Mouse (Mus musculus) forebrain, embryonic 11.5 days (tissue): ENCODE measurements around the gene Tmem179. TPM values are rescaled to one million over a fixed set of nuclear protein-coding genes. Genes with fewer than 3 reads are reported as not detected.

Experiments used
- ATAC-seq: fragments of 200-750 bp; cut with Nextera tagmentation; replicated peaks from 2 replicates; pipeline ENCODE4 v1.8.0; 2017; ENCODE audit warnings: moderate TSS enrichment; ENCODE audit not compliant: low FRiP score
- DNase-seq: peaks from one replicate; pipeline ENCODE4 v3.0.0-alpha.2; 2017; ENCODE audit warnings: low spot score
- H3K27ac ChIP-seq: fragments of 300-500 bp; sonication (generic); 2 replicates; pipeline ENCODE4 v1.5.1; 2014; ENCODE audit warnings: low read depth, low read length
- H3K27me3 ChIP-seq: fragments of 300-500 bp; sonication (generic); 2 replicates; pipeline ENCODE4 v1.6.1; 2014; ENCODE audit warnings: mild to moderate bottlenecking, low read length, mixed read lengths; ENCODE audit not compliant: control insufficient read depth, insufficient read depth
- H3K36me3 ChIP-seq: fragments of 300-500 bp; sonication (generic); 2 replicates; pipeline ENCODE4 v1.6.1; 2014; ENCODE audit warnings: mild to moderate bottlenecking, low read length, moderate library complexity, mixed read lengths; ENCODE audit not compliant: control insufficient read depth, insufficient read depth
- H3K4me1 ChIP-seq: fragments of 300-500 bp; sonication (generic); replicated peaks from 2 replicates; pipeline ENCODE4 v1.6.1; 2014; ENCODE audit warnings: low read length, mixed read lengths; ENCODE audit not compliant: control insufficient read depth, insufficient read depth
- H3K4me2 ChIP-seq: fragments of 300-500 bp; sonication (generic); 2 replicates; pipeline ENCODE4 v1.6.1; 2014; ENCODE audit warnings: low read depth, mild to moderate bottlenecking, low read length, moderate library complexity, mixed read lengths; ENCODE audit not compliant: severe bottlenecking
- H3K4me3 ChIP-seq: fragments of 300-500 bp; sonication (generic); 2 replicates; pipeline ENCODE4 v1.5.1; 2014; ENCODE audit warnings: low read depth, low read length
- H3K9ac ChIP-seq: fragments of 300-500 bp; sonication (generic); 2 replicates; pipeline ENCODE4 v1.6.1; 2014; ENCODE audit warnings: low read length
- H3K9me3 ChIP-seq: fragments of 300-500 bp; sonication (generic); 2 replicates; pipeline ENCODE4 v1.6.1; 2016; ENCODE audit warnings: low read length, mixed read lengths; ENCODE audit not compliant: control insufficient read depth
- WGBS: fragments of 180-500 bp; shearing (Covaris S2); extraction: QIAGEN DNeasy Blood & Tissue Kit; methylation state at CpG from one replicate; pipeline ENCODE4 v1.1.7; 2014; 5-methylcytosine and 5-hydroxymethylcytosine counted together
- polyA plus RNA-seq: library from polyadenylated mRNA; unstranded; fragments of >200 nt; fragmentation: Nextera tagmentation; extraction: Ambion mirVana; gene quantifications from 2 replicates; pipeline ENCODE4 v1.2.1, GENCODE M21; 2014

Gene Tmem179
- polyA plus RNA-seq, 1 experiment from 2014 or later: 3.1 TPM

DNA sequence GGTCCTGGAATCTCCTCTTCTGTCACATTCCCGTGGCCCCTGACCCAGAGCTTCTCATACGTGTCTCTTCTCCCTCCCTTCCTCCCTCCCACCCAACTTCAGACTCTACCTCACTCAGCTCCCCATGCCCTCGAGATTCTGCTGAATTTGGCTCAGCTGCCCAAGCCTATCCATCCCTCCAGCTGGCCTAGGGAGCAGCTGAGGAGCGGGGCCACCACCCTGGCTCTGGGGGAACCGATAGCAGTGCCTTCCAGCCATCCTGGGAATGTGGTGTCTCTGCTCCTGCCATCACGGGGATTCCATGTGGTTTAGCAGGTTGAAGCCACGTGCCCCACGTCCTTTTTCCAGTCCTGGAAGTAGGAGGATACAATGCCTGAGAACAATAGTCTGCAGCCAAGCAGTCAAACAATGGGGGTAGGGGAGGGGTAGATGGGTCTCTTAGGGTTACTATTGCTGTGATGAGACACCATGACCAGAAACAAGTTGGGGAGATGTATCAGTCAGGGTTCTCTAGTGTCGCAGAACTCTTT lies 40.0 kb upstream of the Tmem179 start:
- Histone ChIP-seq H3K27me3 (no peaks in the 10 kb centered on the region), H3K36me3 (no peaks in the 10 kb centered on the region), H3K4me3 (no peak overlapping the region), H3K4me2 (no peak overlapping the region), H3K9ac (no peak overlapping the region), H3K27ac (no peak overlapping the region), H3K9me3 (no peaks in the 10 kb centered on the region), H3K4me1 (peaks cover 8% of the 10 kb centered on the region; the same call in 1 of the 2 replicates)
- DNase-seq (no peak), ATAC-seq (no peak)
- 75% methylated on average over 9 of the region's 9 CpGs for WGBS

DNA sequence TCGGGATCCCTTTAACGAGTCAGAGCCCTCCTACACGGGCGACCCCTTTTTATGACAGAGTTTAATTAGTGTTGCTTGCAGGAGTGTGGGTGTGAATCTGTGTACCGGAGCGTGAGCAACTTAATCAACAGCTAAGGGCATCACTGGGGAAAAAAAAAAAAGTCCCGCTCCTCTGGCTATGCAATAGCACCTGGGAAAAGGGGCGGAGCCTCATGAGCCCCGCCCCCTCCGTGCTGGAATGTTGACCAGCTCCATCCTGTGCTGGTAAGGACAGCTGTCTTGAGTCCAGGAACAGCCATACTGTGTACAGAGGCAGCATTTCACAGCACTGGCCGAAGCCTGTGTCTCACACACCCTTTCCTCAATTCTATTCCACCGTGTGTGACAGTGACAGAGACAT lies 38.4 kb upstream of the Tmem179 start:
- ATAC-seq: no peak
- H3K4me2 ChIP-seq: no peak overlapping the region
- no peak for DNase-seq
- H3K4me3 ChIP-seq: no peak overlapping the region
- peaks cover 15% of the 10 kb centered on the region; the same call in 1 of the 2 replicates for H3K4me1 ChIP-seq
- H3K27ac ChIP-seq: no peak overlapping the region
- 29% methylated on average over 12 of the region's 12 CpGs for WGBS
- no peaks in the 10 kb centered on the region for H3K36me3 ChIP-seq
- no peak overlapping the region for H3K9ac ChIP-seq
- no peaks in the 10 kb centered on the region for H3K27me3 ChIP-seq
- H3K9me3 ChIP-seq: no peaks in the 10 kb centered on the region

DNA sequence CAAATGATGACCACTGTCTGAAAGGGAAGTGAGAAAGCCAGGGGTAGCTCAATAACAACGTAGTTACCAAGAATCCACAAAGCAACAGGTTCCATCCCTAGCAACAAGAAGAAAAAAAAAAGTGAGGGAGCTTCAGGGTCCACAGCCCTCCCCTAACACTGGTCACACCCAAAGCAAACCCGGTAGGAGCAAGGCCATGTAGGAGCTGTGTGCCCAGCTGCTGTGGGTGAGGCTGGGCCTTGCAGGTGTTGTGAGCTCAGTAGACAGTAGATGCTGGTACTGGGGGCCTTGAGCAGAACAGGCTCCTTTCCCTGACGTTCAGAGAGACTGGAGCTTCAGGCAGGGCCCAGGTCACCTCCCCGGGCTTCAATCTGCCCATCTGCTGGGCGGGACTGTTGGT lies 36.0 kb upstream of the Tmem179 start:
- no peak for DNase-seq
- peak overlapping the region; percentile 71; the same call in 1 of the 2 replicates for H3K27ac ChIP-seq
- H3K27me3 ChIP-seq: no peaks in the 10 kb centered on the region
- WGBS: 75% methylated on average over 5 of the region's 5 CpGs
- H3K9me3 ChIP-seq: no peaks in the 10 kb centered on the region
- peak overlapping the region; percentile 12; the same call in 1 of the 2 replicates for H3K9ac ChIP-seq
- 0 out of 2 replicates have a peak, but pooled peaks have one; percentile 39 for ATAC-seq
- H3K4me1 ChIP-seq: peaks cover 15% of the 10 kb centered on the region; the same call in 1 of the 2 replicates
- no peak overlapping the region for H3K4me3 ChIP-seq
- H3K36me3 ChIP-seq: no peaks in the 10 kb centered on the region
- H3K4me2 ChIP-seq: no peak overlapping the region

DNA sequence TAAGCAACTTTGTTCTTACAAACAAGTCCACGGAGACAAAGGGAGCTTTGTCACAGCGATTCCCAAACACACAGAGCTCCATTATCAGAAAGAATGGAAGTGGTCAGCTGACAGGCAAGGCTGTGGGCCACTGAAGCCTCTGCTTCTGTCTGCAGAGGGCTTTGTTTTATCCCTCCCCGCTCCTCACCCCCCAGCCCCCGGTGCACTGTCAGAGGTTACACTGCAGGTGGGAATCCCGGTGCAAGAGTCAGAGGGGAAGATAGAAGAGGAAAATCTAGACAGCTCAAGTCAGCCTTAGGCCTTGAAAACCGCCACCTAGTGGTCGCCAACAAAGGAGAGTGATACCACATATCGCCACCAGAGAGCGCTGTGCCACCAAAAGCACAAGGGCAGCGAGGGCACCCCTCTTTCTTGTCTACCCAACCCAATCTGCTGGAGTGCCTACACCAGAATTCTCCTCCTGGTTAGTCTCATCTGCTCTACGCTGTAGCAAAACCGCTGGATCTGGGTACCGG lies 35.4 kb upstream of the Tmem179 start:
- H3K4me1 ChIP-seq: peaks cover 15% of the 10 kb centered on the region; the same call in 1 of the 2 replicates
- no peaks in the 10 kb centered on the region for H3K9me3 ChIP-seq
- H3K36me3 ChIP-seq: no peaks in the 10 kb centered on the region
- DNase-seq (peak; percentile 94), ATAC-seq (peak; percentile 77)
- H3K9ac ChIP-seq: no peak overlapping the region
- H3K4me2 ChIP-seq: peak overlapping the region; percentile 6; the same call in 1 of the 2 replicates
- peak overlapping the region; percentile 71 for H3K27ac ChIP-seq
- 7% methylated on average over 13 of the region's 13 CpGs for WGBS
- H3K4me3 ChIP-seq: no peak overlapping the region
- H3K27me3 ChIP-seq: no peaks in the 10 kb centered on the region

DNA sequence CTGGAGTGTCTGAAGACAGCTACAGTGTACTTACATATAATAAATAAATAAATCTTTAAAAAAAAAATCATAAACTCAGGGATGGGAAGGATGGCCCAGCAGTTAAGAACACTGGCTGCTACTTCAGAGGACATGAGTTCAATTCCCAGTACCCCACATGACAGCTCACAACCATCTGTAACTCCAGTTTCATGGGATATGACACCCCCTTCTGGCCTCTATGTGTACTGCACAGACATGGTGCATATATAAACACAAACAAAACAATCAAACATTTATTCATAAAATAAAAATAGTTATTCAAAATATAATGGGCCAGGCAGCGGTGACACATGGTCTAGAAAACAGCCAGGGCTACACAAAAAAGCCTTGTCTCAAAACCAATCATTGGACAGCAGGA lies 32.7 kb upstream of the Tmem179 start:
- DNase-seq: no peak
- no peak for ATAC-seq
- H3K9ac ChIP-seq: no peak overlapping the region
- H3K4me3 ChIP-seq: no peak overlapping the region
- peaks cover 22% of the 10 kb centered on the region for H3K4me1 ChIP-seq
- no peak overlapping the region for H3K27ac ChIP-seq
- no peaks in the 10 kb centered on the region for H3K27me3 ChIP-seq
- no peak overlapping the region for H3K4me2 ChIP-seq
- 96% methylated on average over 1 of the region's 1 CpGs for WGBS
- H3K9me3 ChIP-seq: no peaks in the 10 kb centered on the region
- H3K36me3 ChIP-seq: no peaks in the 10 kb centered on the region

DNA sequence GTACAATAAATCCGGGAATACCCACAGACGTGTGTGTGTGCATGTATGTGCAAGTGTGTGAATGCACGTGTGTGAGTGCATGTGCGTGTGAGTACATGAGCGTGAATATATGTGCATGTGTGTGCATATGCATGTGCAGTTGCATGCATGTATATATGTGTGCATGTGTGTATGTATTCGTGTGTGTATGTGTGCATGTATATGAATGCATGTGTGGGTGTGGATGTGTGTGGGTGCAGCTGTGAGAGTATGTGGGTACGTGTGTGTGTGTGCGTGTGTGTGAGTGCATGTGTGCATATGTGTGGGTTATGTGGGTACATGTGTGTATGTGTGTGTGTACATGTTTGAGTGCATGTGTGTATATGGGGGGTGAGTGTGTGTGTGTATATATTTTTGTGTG lies 29.6 kb upstream of the Tmem179 start:
- H3K4me1 ChIP-seq: peaks cover 22% of the 10 kb centered on the region
- no peak overlapping the region for H3K4me2 ChIP-seq
- no peaks in the 10 kb centered on the region for H3K36me3 ChIP-seq
- H3K27me3 ChIP-seq: no peaks in the 10 kb centered on the region
- no peak overlapping the region for H3K9ac ChIP-seq
- H3K27ac ChIP-seq: 0 out of 2 replicates have a peak overlapping the region, but pooled peaks have one; percentile 8
- no peaks in the 10 kb centered on the region for H3K9me3 ChIP-seq
- no peak for ATAC-seq
- H3K4me3 ChIP-seq: no peak overlapping the region
- WGBS: 89% methylated on average over 8 of the region's 8 CpGs
- DNase-seq: no peak

DNA sequence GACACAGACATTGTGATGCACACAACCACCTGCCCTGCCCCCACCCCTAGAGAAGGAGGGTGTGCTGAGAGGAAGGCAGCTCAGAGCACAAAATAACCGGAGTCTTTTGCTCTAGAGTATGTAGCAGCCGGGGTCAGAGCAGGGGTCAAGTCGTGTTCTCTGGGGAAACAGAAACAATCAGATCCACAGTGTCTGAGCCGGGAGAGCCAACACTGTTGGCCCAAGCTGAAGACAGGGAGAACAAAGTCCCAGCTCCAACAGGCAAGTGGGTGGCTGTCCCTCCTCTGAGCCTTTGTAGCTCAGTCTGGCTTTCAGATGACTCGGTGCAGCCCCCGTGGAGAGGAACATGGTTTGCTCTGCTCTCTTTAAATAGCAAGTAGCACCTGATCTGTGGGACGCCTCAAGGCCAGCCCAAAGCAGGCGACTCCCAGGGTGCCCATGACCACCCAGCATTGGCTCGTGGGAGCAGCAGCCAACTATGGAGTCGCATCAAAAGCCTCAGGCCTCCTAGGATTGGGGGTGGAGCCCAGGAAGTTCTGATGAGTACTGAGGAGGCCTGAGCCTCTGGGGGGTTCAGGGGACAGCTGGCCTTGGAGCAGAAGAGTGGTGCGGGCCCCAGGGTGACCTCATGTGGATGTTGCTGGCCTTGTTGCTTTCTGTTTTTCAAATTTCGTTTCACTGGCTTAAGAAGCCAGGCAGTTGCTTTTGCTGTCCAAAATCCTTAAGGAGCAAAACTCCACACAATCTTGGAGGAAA lies 28.6 kb upstream of the Tmem179 start:
- H3K4me3 ChIP-seq: no peak overlapping the region
- H3K27ac ChIP-seq: no peak overlapping the region
- DNase-seq (no peak), ATAC-seq (no peak)
- H3K4me1 ChIP-seq: peaks cover 24% of the 10 kb centered on the region
- 32% methylated on average over 12 of the region's 12 CpGs for WGBS
- H3K4me2 ChIP-seq: no peak overlapping the region
- no peaks in the 10 kb centered on the region for H3K36me3 ChIP-seq
- no peaks in the 10 kb centered on the region for H3K9me3 ChIP-seq
- H3K27me3 ChIP-seq: no peaks in the 10 kb centered on the region
- peak overlapping the region; percentile 12; the same call in 1 of the 2 replicates for H3K9ac ChIP-seq

DNA sequence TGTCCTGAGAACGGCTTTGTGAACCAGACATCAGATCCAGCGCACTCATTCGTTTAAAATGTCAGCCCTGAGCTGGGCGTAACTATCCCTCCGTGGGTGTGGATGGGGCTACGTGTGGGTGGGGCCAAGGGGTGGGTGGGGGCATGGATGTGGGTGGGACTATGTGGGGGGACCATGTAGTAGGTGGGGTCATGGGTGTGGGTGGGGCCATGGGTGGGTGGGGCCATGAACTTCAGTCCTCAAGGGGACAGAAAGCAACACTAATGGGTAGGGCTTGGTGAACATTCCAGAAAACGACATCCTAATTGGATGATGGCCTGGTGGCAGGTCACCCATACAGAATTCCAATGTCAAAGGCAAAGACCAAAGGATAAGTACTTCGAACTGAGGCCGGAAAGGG lies 27.4 kb upstream of the Tmem179 start:
- DNase-seq (no peak), ATAC-seq (no peak)
- H3K4me1 ChIP-seq: peaks cover 25% of the 10 kb centered on the region
- no peak overlapping the region for H3K4me2 ChIP-seq
- no peaks in the 10 kb centered on the region for H3K9me3 ChIP-seq
- 68% methylated on average over 9 of the region's 9 CpGs for WGBS
- no peak overlapping the region for H3K4me3 ChIP-seq
- no peak overlapping the region for H3K27ac ChIP-seq
- H3K9ac ChIP-seq: no peak overlapping the region
- no peaks in the 10 kb centered on the region for H3K27me3 ChIP-seq
- no peaks in the 10 kb centered on the region for H3K36me3 ChIP-seq
